Mouse (Mus musculus) hindbrain, postnatal 0 days (tissue): ENCODE data around the gene Gm13420. TPM values are rescaled to one million over a fixed set of nuclear protein-coding genes. Genes with fewer than 3 reads are reported as not detected.
A peak's percentile ranks its signal among the peaks of the same experiment; 100 is the strongest.

Source experiments
- ATAC-seq: fragments of 200-750 bp; cut with Nextera tagmentation; 2 replicates; pipeline ENCODE4 v1.8.0; 2017; ENCODE audit warnings: mild to moderate bottlenecking, moderate TSS enrichment, moderate library complexity
- DNase-seq: peaks from one replicate; pipeline ENCODE4 v3.0.0-alpha.2; 2015; ENCODE audit warnings: low spot score
- H3K27ac ChIP-seq: fragments of 300-500 bp; sonication (generic); 2 replicates; pipeline ENCODE4 v1.5.1; 2014; ENCODE audit warnings: mild to moderate bottlenecking
- H3K27me3 ChIP-seq: fragments of 300-500 bp; sonication (generic); 2 replicates; pipeline ENCODE4 v1.6.1; 2014; ENCODE audit warnings: low read length, mixed read lengths; ENCODE audit not compliant: insufficient read depth
- H3K36me3 ChIP-seq: fragments of 300-500 bp; sonication (generic); 2 replicates; pipeline ENCODE4 v1.6.1; 2014; ENCODE audit warnings: low read length, mixed read lengths; ENCODE audit not compliant: insufficient read depth
- H3K4me1 ChIP-seq: fragments of 300-500 bp; sonication (generic); 2 replicates; pipeline ENCODE4 v1.6.1; 2014; ENCODE audit warnings: antibody characterized with exemption, low read length, mixed read lengths; ENCODE audit not compliant: insufficient read depth
- H3K4me2 ChIP-seq: fragments of 300-500 bp; sonication (generic); 2 replicates; pipeline ENCODE4 v1.6.1; 2014; ENCODE audit warnings: low read depth, mild to moderate bottlenecking, low read length, moderate library complexity, mixed read lengths
- H3K4me3 ChIP-seq: fragments of 300-500 bp; sonication (generic); 2 replicates; pipeline ENCODE4 v1.5.1; 2014; ENCODE audit warnings: low read length
- H3K9ac ChIP-seq: fragments of 300-500 bp; sonication (generic); replicated peaks from 2 replicates; pipeline ENCODE4 v1.6.1; 2014; ENCODE audit warnings: mild to moderate bottlenecking, low read length, moderate library complexity, mixed read lengths
- H3K9me3 ChIP-seq: fragments of 300-500 bp; sonication (generic); 2 replicates; pipeline ENCODE4 v1.6.1; 2016; ENCODE audit warnings: low read length, mixed read lengths
- CTCF ChIP-seq: IDR thresholded peaks from 2 replicates; pipeline ENCODE4 v1.5.1; 2016; ENCODE audit warnings: antibody characterized with exemption, control low read depth, low read depth
- WGBS: fragments of 180-500 bp; shearing (Covaris S2); extraction: QIAGEN DNeasy Blood & Tissue Kit; methylation state at CpG from one replicate; pipeline ENCODE4 v1.1.7; 2014; 5-methylcytosine and 5-hydroxymethylcytosine counted together
- polyA plus RNA-seq: library from polyadenylated mRNA; unstranded; fragments of >200 nt; fragmentation: Nextera tagmentation; extraction: Ambion mirVana; gene quantifications from 2 replicates; pipeline ENCODE4 v1.2.1, GENCODE M21; 2015
- total RNA-seq: library from RNA; depleted of rRNA; stranded (reverse); fragments of >200 nt; gene quantifications from 2 replicates; pipeline ENCODE4 v1.2.3, GENCODE M21; 2014

The Gm13420 gene
- total and polyA plus RNA-seq, 2 experiments from 2014 or later = 0.56 to 2.6 TPM

DNA sequence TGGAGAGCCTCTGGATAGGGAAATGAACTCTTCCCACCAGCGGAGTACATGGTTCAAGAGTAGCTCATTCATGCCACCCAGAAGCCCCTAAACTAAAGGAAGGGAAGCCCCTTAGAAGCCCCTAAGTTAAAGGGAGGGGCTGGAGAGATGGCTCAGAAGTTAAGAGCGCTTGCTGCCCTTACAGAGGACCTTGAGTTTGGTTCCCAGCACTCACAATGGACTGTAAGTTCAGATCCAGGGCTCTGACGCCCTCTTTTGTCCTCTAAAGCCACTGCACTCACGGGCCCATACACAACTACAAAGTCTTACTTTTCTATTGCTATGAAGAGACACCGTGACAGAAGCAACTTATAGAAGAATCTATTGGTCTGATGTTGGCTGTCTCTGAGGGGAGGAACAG, 912 bp upstream of the Gm13420 start:
- H3K9ac ChIP-seq = no peak overlapping the region
- H3K4me3 ChIP-seq = no peak overlapping the region
- H3K27me3 ChIP-seq = peaks cover 26% of the 10 kb centered on the region; the same call in 1 of the 2 replicates
- no peak for TF ChIP-seq CTCF
- H3K4me2 ChIP-seq = no peak overlapping the region
- no peaks in the 10 kb centered on the region for H3K9me3 ChIP-seq
- ATAC-seq (no peak), DNase-seq (no peak)
- no peak overlapping the region for H3K27ac ChIP-seq
- peaks cover 1% of the 10 kb centered on the region; the same call in 1 of the 2 replicates for H3K4me1 ChIP-seq
- no peaks in the 10 kb centered on the region for H3K36me3 ChIP-seq
- WGBS = 84% methylated on average over 5 of the region's 5 CpGs

DNA sequence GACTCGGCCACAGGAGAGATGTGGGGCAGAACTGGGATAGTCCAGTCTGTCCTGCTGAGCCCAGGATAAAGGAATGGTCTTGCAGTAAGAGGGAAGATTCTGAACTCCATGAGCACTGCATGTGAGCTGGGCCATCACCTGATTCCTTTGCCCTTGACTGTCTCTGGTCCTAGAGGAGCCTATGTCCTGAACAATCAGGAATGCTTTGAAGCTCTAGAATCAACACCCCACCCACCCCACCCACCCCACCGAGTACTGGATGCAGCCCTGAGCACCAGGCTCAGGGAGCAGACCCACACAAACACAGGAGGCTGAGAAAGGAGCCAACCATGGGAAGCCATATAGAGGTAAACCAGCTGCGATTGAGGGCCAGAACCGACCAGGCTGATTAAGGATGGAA, 3.0 kb downstream of the Gm13420 start:
- H3K9me3 ChIP-seq = no peaks in the 10 kb centered on the region
- no peak overlapping the region for H3K9ac ChIP-seq
- WGBS = 78% methylated on average over 4 of the region's 4 CpGs
- no peak overlapping the region for H3K4me3 ChIP-seq
- H3K36me3 ChIP-seq = no peaks in the 10 kb centered on the region
- H3K4me2 ChIP-seq = no peak overlapping the region
- no peak overlapping the region for H3K27ac ChIP-seq
- ATAC-seq = no peak
- H3K4me1 ChIP-seq = peaks cover 3% of the 10 kb centered on the region; the same call in 1 of the 2 replicates
- H3K27me3 ChIP-seq = peaks cover 26% of the 10 kb centered on the region; the same call in 1 of the 2 replicates
- no peak for TF ChIP-seq CTCF
- no peak for DNase-seq

DNA sequence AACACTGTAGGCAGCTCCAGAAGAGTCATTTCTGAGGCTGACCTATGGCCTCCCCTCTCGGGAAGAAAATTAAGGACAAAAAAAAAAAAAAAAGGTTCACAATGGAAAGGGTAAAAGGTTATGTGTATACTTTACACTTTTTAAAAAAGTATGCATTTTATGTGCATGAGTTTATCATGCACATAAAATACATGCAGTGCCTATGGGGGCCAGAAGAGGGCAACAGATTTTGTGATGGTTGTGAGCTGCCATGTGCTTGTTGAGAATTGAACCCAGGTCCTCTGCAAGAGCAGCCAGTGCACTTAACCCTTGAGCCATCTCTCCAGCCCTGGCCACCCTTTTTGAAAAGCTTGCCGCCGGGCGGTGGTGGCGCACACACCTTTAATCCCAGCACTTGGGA, 3.6 kb downstream of the Gm13420 start:
- DNase-seq (peak; percentile 20), ATAC-seq (no peak)
- peak; percentile 53 for TF ChIP-seq CTCF
- no peak overlapping the region for H3K4me3 ChIP-seq
- peaks cover 26% of the 10 kb centered on the region; the same call in 1 of the 2 replicates for H3K27me3 ChIP-seq
- no peak overlapping the region for H3K9ac ChIP-seq
- 61% methylated on average over 5 of the region's 5 CpGs for WGBS
- no peaks in the 10 kb centered on the region for H3K9me3 ChIP-seq
- H3K4me2 ChIP-seq = peak overlapping the region; percentile 73; the same call in 1 of the 2 replicates
- H3K36me3 ChIP-seq = no peaks in the 10 kb centered on the region
- no peak overlapping the region for H3K27ac ChIP-seq
- peaks cover 3% of the 10 kb centered on the region; the same call in 1 of the 2 replicates for H3K4me1 ChIP-seq

DNA sequence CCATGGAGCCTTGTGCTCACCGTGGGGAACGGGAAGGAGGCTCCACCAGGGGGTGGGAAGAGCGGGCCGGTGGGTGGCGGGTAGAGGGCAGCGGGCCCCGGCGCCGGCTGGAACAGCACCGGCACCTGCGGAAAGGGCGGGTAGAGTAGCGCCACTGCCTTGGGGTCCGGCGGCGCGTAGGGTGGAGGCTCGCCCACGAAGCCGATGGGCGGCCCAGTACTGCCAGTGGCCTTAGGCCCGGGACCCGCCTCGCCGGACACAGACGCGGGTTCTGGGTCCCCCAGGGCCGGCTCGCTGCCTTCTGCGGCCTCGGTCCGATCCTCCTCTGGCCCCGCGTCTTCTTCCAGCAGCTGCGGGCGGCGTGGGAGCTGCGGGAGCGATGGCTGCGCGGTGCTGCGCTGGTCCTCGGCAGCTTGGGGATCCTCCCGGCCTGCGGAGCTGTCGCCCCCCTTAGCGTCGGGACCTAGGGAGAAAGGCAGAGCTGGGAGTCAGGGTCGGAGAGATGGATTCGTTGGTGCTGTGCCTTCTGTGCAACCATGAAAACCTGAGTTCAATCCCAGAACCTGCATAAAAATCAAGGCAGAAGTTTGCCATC, 4.2 kb downstream of the Gm13420 start:
- peaks cover 21% of the 10 kb centered on the region; the same call in 1 of the 2 replicates for H3K27me3 ChIP-seq
- H3K36me3 ChIP-seq = no peaks in the 10 kb centered on the region
- H3K4me3 ChIP-seq = peak overlapping the region; percentile 38
- WGBS = 4% methylated on average over 50 of the region's 50 CpGs
- no peaks in the 10 kb centered on the region for H3K9me3 ChIP-seq
- peak overlapping the region; percentile 55 for H3K9ac ChIP-seq
- no peak overlapping the region for H3K27ac ChIP-seq
- TF ChIP-seq CTCF = no peak
- H3K4me2 ChIP-seq = peak overlapping the region; percentile 73
- peak; percentile 25; the same call in 1 of the 2 replicates for ATAC-seq
- H3K4me1 ChIP-seq = peaks cover 3% of the 10 kb centered on the region; the same call in 1 of the 2 replicates
- DNase-seq = no peak

DNA sequence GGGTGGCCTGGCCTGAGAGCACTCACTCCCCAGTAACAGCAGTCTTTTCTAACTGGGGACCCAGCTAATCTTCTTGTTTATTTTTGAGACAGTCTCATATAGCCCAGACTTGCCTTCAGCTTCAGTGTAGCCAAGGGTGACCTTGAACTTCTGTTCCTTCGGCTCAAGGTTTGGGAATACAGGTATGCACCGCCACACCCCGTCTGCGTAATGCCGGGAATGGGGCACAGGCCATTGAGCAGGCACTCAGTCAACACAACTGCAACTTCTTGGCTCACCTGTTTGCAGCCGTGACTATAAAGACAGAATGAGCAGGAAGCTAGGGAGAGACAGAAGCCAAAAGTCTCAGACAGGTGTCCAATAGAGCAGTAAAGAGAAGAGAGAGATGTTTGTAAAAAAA, 7.2 kb downstream of the Gm13420 start:
- H3K4me2 ChIP-seq = no peak overlapping the region
- no peak overlapping the region for H3K4me3 ChIP-seq
- WGBS = 92% methylated on average over 6 of the region's 6 CpGs
- H3K27ac ChIP-seq = no peak overlapping the region
- H3K9ac ChIP-seq = no peak overlapping the region
- no peaks in the 10 kb centered on the region for H3K9me3 ChIP-seq
- 0 out of 2 replicates have a peak, but pooled peaks cover 4% of the 10 kb centered on the region for H3K27me3 ChIP-seq
- H3K36me3 ChIP-seq = 0 out of 2 replicates have a peak, but pooled peaks cover 7% of the 10 kb centered on the region
- H3K4me1 ChIP-seq = peaks cover 3% of the 10 kb centered on the region; the same call in 1 of the 2 replicates
- no peak for TF ChIP-seq CTCF
- DNase-seq (no peak), ATAC-seq (no peak)

DNA sequence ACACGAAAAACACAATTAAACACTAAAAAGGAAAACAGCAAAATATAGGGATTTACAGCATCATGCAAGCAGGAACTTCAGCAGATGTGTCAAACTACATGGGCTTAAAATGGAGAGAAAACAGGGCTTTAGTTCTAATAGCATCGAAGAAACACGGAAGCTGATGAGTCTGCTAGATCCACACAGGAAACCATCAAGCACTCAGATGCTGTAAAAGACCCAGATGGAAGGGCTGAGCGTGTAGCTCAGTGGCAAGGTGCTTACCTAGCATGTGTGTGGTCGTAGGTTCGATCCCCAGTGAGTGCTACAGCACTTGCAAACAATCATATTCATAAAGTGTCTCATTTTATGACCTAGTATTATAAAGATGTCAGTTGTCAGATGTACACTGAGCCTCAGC, 10.3 kb downstream of the Gm13420 start:
- Histone ChIP-seq H3K27me3 (no peaks in the 10 kb centered on the region), H3K9ac (no peak overlapping the region), H3K4me3 (no peak overlapping the region), H3K36me3 (peaks cover 31% of the 10 kb centered on the region), H3K4me1 (no peaks in the 10 kb centered on the region), H3K9me3 (no peaks in the 10 kb centered on the region), H3K4me2 (no peak overlapping the region), H3K27ac (no peak overlapping the region)
- TF ChIP-seq CTCF = no peak
- DNase-seq = no peak
- no peak for ATAC-seq
- WGBS = 91% methylated on average over 6 of the region's 6 CpGs

DNA sequence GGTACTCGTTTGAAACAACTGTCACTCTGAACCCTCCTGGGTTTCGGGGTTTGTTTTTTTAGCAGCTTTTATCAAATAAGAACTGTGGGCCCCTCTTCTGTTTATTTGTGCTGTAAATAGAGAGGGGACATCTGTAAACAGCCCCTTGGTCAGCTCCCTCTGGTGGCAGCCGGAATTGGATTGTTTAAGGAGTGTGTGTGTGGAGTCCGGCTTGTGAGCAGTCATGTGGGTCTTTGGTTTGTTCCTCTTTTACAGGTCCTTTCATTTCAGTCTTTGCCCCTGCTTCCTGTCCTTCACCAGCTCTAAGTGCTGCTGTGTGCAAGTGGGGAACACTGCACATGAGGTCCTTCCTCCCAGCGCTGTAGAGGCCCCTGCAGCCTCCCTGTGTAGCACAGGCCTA, 12.1 kb downstream of the Gm13420 start:
- ATAC-seq = no peak

More for the DNA sequence above, 12.1 kb downstream of the Gm13420 start:
- peak; percentile 23 for DNase-seq
- H3K36me3 ChIP-seq = peaks cover 43% of the 10 kb centered on the region
- no peaks in the 10 kb centered on the region for H3K9me3 ChIP-seq
- no peak overlapping the region for H3K4me2 ChIP-seq
- H3K4me1 ChIP-seq = no peaks in the 10 kb centered on the region
- peak; percentile 37 for TF ChIP-seq CTCF
- no peak overlapping the region for H3K4me3 ChIP-seq
- H3K27ac ChIP-seq = no peak overlapping the region
- 73% methylated on average over 5 of the region's 5 CpGs for WGBS
- no peak overlapping the region for H3K9ac ChIP-seq
- no peaks in the 10 kb centered on the region for H3K27me3 ChIP-seq
